Mouse (Mus musculus) myocyte (in vitro differentiated cells): ENCODE measurements around the gene Cbx1. TPM values are rescaled to one million over a fixed set of nuclear protein-coding genes. Genes with fewer than 3 reads are reported as not detected.

Experiments used
- H3K27me3 ChIP-seq: one replicate; pipeline ENCODE4 v1.6.1; 2011; ENCODE audit not compliant: control insufficient read depth, insufficient read depth, insufficient read length
- H3K36me3 ChIP-seq: one replicate; pipeline ENCODE4 v1.6.1; 2011; ENCODE audit not compliant: control insufficient read depth, insufficient read depth
- H3K4me2 ChIP-seq: one replicate; pipeline ENCODE4 v1.6.1; 2011; ENCODE audit warnings: low read depth, control low read depth
- H3K4me3 ChIP-seq: one replicate; pipeline ENCODE4 v1.5.1; 2011; ENCODE audit warnings: mild to moderate bottlenecking, control low read depth, moderate library complexity
- H3K79me2 ChIP-seq: one replicate; pipeline ENCODE4 v1.6.1; 2011; ENCODE audit not compliant: control insufficient read depth, insufficient read depth
- H3ac ChIP-seq: one replicate; pipeline ENCODE4 v1.6.1; 2011; ENCODE audit not compliant: control insufficient read depth, insufficient read length
- CEBPB ChIP-seq: IDR thresholded peaks from 2 replicates; pipeline ENCODE4 v1.6.1; 2011; ENCODE audit warnings: mild to moderate bottlenecking, moderate library complexity; ENCODE audit not compliant: poor library complexity, insufficient read depth, severe bottlenecking
- E2F4 ChIP-seq: IDR thresholded peaks from one replicate; pipeline ENCODE4 v1.6.1; 2011; ENCODE audit warnings: mild to moderate bottlenecking, control low read depth, moderate library complexity; ENCODE audit not compliant: insufficient read depth
- MAX ChIP-seq: IDR thresholded peaks from one replicate; pipeline ENCODE4 v1.6.1; 2011; ENCODE audit warnings: low read depth, mild to moderate bottlenecking, control low read depth
- MYOD1 ChIP-seq, 3 experiments: IDR thresholded peaks; one replicate each; pipeline ENCODE4 v1.6.1; 2011; ENCODE audit warnings: control low read depth in 2 of 3, low read depth in 2 of 3, mild to moderate bottlenecking in 2 of 3, moderate library complexity in 1 of 3; ENCODE audit not compliant: insufficient read length in 2 of 3, control insufficient read depth in 1 of 3
- MYOG ChIP-seq, 3 experiments: IDR thresholded peaks; one replicate each; pipeline ENCODE4 v1.6.1; 2011; ENCODE audit warnings: control low read depth in 2 of 3, low read depth in 2 of 3, mild to moderate bottlenecking in 2 of 3; ENCODE audit not compliant: insufficient read length in 2 of 3, control insufficient read depth in 1 of 3, insufficient read depth in 1 of 3
- POLR2A ChIP-seq: IDR thresholded peaks from one replicate; pipeline ENCODE4 v1.6.1; 2011; ENCODE audit warnings: low read depth, mild to moderate bottlenecking, control low read depth, moderate library complexity; ENCODE audit not compliant: insufficient read length
- POLR2AphosphoS2 ChIP-seq: IDR thresholded peaks from one replicate; pipeline ENCODE4 v1.6.1; 2011; ENCODE audit warnings: low read depth, control low read depth; ENCODE audit not compliant: insufficient read length
- REST ChIP-seq: IDR thresholded peaks from one replicate; pipeline ENCODE4 v1.6.1; 2011; ENCODE audit warnings: mild to moderate bottlenecking, control low read depth, moderate library complexity; ENCODE audit not compliant: insufficient read depth, insufficient read length
- SRF ChIP-seq: IDR thresholded peaks from one replicate; pipeline ENCODE4 v1.6.1; 2011; ENCODE audit warnings: low read depth; ENCODE audit not compliant: control insufficient read depth, insufficient read length
- TCF12 ChIP-seq: IDR thresholded peaks from one replicate; pipeline ENCODE4 v1.6.1; 2011; ENCODE audit warnings: mild to moderate bottlenecking, control low read depth; ENCODE audit not compliant: poor library complexity, insufficient read depth, severe bottlenecking
- TCF3 ChIP-seq: IDR thresholded peaks from one replicate; pipeline ENCODE4 v1.6.1; 2011; ENCODE audit warnings: low read depth, control low read depth; ENCODE audit not compliant: insufficient read length
- USF1 ChIP-seq: IDR thresholded peaks from one replicate; pipeline ENCODE4 v1.6.1; 2011; ENCODE audit warnings: low read depth, mild to moderate bottlenecking, control low read depth, moderate library complexity
- polyA plus RNA-seq: library from polyadenylated mRNA; unstranded; fragments of >200 nt; fragmentation: generic; extraction: Trizol; gene quantifications from one replicate; pipeline ENCODE4 v1.2.1, GENCODE M21; 2012; ENCODE audit warnings: missing spikeins

Gene Cbx1
- polyA plus RNA-seq, 1 experiment = 34.6 TPM

- Histone ChIP-seq H3K4me3 (no peak overlapping the region), H3K36me3 (peaks cover 17% of the 10 kb centered on the region), H3K79me2 (peaks cover 96% of the 10 kb centered on the region), H3ac (no peak overlapping the region), H3K27me3 (no peaks in the 10 kb centered on the region), H3K4me2 (no peak overlapping the region)
- no peak for TF ChIP-seq MYOG (IDR thresholded peaks at IDR 0.05; ENCODE audit: control insufficient read depth in 1 of 3, insufficient read depth in 1 of 3, insufficient read length in 2 of 3, low read depth in 2 of 3)
- TF ChIP-seq REST = no peak
- no peak for TF ChIP-seq MAX
- TF ChIP-seq TCF3 = no peak
- TF ChIP-seq USF1 = no peak
- TF ChIP-seq SRF = no peak
- no peak for TF ChIP-seq CEBPB
- TF ChIP-seq E2F4 = no peak
- no peak for TF ChIP-seq MYOD1 (IDR thresholded peaks at IDR 0.05; ENCODE audit: control insufficient read depth in 1 of 3, insufficient read length in 2 of 3, low read depth in 2 of 3)
Observed at GRCm38 (mm10) chr11:96796586-96796985, 7.7 kb downstream of the Cbx1 start.

DNA sequence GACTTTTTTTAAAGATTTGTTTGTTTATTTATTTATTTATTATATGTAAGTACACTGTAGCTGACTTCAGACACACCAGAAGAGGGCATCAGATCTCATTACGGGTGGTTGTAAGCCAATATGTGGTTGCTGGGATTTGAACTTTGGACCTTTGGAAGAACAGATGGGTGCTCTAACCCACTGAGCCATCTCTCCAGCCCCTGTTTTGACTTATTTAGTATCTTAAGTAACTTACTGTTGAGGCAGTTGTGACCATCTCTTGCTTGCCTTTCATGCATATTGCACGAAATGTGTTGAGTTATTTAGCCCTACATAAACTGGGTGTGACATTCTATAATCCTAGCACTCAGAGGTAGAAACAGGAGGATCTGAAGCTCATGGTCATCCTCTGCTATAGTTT, 10.6 kb downstream of the Cbx1 start:
- peaks cover 33% of the 10 kb centered on the region for H3K36me3 ChIP-seq
- H3K4me2 ChIP-seq = no peak overlapping the region
- H3K4me3 ChIP-seq = no peak overlapping the region
- H3ac ChIP-seq = no peak overlapping the region
- TF ChIP-seq TCF12 (no peak), CEBPB (no peak), POLR2AphosphoS2 (no peak), USF1 (no peak), POLR2A (no peak), MYOG (IDR thresholded peaks at IDR 0.05; ENCODE audit: control insufficient read depth in 1 of 3, insufficient read depth in 1 of 3, insufficient read length in 2 of 3, low read depth in 2 of 3) (no peak), SRF (no peak), MYOD1 (IDR thresholded peaks at IDR 0.05; ENCODE audit: control insufficient read depth in 1 of 3, insufficient read length in 2 of 3, low read depth in 2 of 3) (no peak), MAX (no peak), E2F4 (no peak), REST (no peak), TCF3 (no peak)
- peaks cover 71% of the 10 kb centered on the region for H3K79me2 ChIP-seq
- no peaks in the 10 kb centered on the region for H3K27me3 ChIP-seq

- Histone ChIP-seq H3ac (no peak overlapping the region), H3K36me3 (peaks cover 68% of the 10 kb centered on the region), H3K4me3 (no peak overlapping the region), H3K27me3 (no peaks in the 10 kb centered on the region), H3K79me2 (peaks cover 12% of the 10 kb centered on the region), H3K4me2 (no peak overlapping the region)
- TF ChIP-seq MYOG (IDR thresholded peaks at IDR 0.05; ENCODE audit: control insufficient read depth in 1 of 3, insufficient read depth in 1 of 3, insufficient read length in 2 of 3, low read depth in 2 of 3) = no peak
- no peak for TF ChIP-seq REST
- TF ChIP-seq POLR2A = no peak
- no peak for TF ChIP-seq TCF12
- no peak for TF ChIP-seq MYOD1 (IDR thresholded peaks at IDR 0.05; ENCODE audit: control insufficient read depth in 1 of 3, insufficient read length in 2 of 3, low read depth in 2 of 3)
Observed at GRCm38 (mm10) chr11:96805606-96806005, 16.7 kb downstream of the Cbx1 start.

- peaks cover 64% of the 10 kb centered on the region for H3K36me3 ChIP-seq
- H3K79me2 ChIP-seq = no peaks in the 10 kb centered on the region
- H3K4me2 ChIP-seq = no peak overlapping the region
- no peak overlapping the region for H3K4me3 ChIP-seq
- no peak for TF ChIP-seq SRF
- peak; percentile 81 for TF ChIP-seq POLR2AphosphoS2
- TF ChIP-seq E2F4 = no peak
- TF ChIP-seq MAX = no peak
- no peak overlapping the region for H3ac ChIP-seq
- no peaks in the 10 kb centered on the region for H3K27me3 ChIP-seq
Observed at GRCm38 (mm10) chr11:96808066-96808465, 19.1 kb downstream of the Cbx1 start.

GRCm38 (mm10) chr11:96809562-96810235, 20.8 kb downstream of the Cbx1 start:
- peak; percentile 91 for TF ChIP-seq POLR2AphosphoS2
- peak; percentile 20 for TF ChIP-seq POLR2A
- no peak for TF ChIP-seq MYOD1 (IDR thresholded peaks at IDR 0.05; ENCODE audit: control insufficient read depth in 1 of 3, insufficient read length in 2 of 3, low read depth in 2 of 3)
- TF ChIP-seq REST = no peak
- no peak for TF ChIP-seq SRF
- TF ChIP-seq USF1 = no peak

More at GRCm38 (mm10) chr11:96809562-96810235, 20.8 kb downstream of the Cbx1 start:
- H3K79me2 ChIP-seq = peaks cover 5% of the 10 kb centered on the region
- no peak overlapping the region for H3ac ChIP-seq
- no peaks in the 10 kb centered on the region for H3K27me3 ChIP-seq
- no peak overlapping the region for H3K4me3 ChIP-seq
- H3K36me3 ChIP-seq = peaks cover 70% of the 10 kb centered on the region
- no peak overlapping the region for H3K4me2 ChIP-seq
